Mouse (Mus musculus): Measurements from ENCODE around the gene Tle4.

- TF ChIP-seq CTCF (conservative IDR thresholded peaks at IDR 0.05; ENCODE audit: insufficient read depth, insufficient read length, low read depth, low read length): no peak
- no peak for TF ChIP-seq POLR2A (IDR thresholded peaks at IDR 0.05; ENCODE audit: low read depth, low read length)
These were observed 89.0 kb downstream of the Tle4 start for GRCm38 (mm10) chr19:14508819-14509218.

Measured in kidney, adult 2 months (tissue).